Mouse (Mus musculus): ENCODE data around the gene Frmd5.

DNA sequence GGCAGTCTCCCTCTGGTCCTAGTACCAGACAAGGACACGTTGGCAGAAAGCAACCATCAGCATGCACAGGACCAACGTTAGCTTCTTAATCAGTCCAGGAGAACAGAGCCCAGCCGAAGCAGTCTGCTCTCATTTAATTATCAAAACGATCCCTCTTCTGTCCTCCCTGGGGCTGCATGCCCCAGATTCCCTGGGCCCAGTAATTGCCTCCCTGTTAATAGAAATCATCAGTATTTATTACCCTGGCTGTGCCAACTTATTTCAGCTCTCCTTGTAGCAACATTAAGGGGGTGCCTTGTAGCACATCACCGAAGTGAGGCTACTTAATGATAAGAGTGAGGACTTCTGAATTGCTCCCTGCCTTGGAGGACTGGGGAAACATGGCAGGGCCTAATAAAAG lies 241.0 kb downstream of the Frmd5 start:
- TF ChIP-seq POLR2A (IDR thresholded peaks at IDR 0.05; ENCODE audit: borderline replicate concordance, low read depth, low read length) (no peak), CTCF (IDR thresholded peaks at IDR 0.05; ENCODE audit: low read depth, low read length) (no peak)

All from bone marrow macrophage, adult 2 months (primary cell).